Mouse (Mus musculus): Measurements from ENCODE around the gene Tcf21.

Gene Tcf21

GRCm38 (mm10) chr10:22819871-22820590, at the start of gene Tcf21:
Tcf21 (minus strand) TSS chr10:22820174.
- DNase-seq (ENCODE audit: low spot score in 2 of 2): peak in 1 of 2 experiments; percentile 70

DNA sequence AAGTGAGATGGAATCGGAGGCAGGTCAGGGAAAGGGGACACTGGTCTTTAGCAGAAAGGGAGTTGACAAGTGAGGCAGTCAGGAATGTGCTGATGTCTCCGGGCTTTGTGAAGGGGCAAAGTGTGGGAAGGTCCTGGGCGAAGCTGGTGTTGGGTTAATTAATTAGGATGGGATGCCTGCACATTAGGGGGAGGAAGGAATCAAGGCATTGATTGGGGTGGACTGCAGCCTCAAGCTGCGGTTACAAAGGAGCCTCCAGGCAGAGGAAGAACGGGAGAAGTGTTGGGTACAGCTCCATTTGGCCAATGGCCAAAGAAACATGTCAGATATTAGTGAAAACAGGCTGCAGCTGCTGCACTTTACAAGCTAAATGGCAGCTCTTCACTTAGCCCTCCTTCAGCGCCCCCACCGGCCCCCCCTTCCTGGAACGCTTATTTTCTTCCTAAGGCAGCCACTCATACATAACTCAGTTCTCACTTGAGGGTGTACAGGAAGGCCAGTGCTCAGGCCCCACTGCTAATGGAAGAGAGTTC, 48.5 kb upstream of the Tcf21 start:
- DNase-seq (ENCODE audit: low spot score in 2 of 2): no peak

GRCm38 (mm10) chr10:22867210-22867609, 47.2 kb upstream of the Tcf21 start:
- DNase-seq (ENCODE audit: low spot score in 2 of 2): no peak

DNA sequence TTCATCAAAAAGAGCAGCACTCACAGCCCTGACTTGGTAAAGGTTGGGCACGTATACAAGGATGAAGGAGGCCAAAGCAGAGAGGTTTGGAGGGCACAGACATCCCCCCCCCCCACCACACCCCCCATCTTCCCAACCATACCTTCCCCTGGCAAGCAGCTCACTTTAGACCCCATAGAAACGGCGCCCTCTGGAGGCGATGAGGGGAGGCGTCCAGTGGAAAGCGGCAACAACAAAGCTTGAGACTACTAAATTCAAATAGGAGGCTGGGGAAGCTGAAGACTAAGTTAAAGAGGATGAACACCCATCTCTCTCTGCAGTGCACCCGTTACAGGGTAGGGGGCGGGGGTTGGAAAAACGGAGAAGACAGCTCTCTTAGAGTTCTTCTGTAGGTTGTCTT, 38.1 kb upstream of the Tcf21 start:
- no peak for DNase-seq (ENCODE audit: low spot score in 2 of 2)

DNA sequence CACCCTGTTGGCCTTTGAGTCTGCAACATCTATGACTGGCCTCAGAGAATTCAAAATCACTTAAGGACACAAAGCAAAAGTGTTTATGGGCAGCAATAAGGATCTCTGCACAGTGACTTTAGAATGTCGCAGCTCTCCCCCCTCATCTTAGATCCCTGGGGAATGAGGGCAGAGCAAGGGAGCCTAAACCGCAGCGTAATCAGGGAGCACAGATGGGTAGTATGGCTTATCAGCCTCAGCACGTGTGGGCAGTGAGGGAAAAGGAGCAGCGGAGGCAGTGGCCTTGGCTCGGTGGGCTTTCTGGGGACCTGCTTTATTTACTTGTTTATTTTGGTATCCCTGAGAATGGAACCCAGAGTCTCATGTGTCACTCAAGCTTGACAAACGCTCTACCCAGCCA, 34.4 kb upstream of the Tcf21 start:
- DNase-seq (ENCODE audit: low spot score in 2 of 2): no peak

DNA sequence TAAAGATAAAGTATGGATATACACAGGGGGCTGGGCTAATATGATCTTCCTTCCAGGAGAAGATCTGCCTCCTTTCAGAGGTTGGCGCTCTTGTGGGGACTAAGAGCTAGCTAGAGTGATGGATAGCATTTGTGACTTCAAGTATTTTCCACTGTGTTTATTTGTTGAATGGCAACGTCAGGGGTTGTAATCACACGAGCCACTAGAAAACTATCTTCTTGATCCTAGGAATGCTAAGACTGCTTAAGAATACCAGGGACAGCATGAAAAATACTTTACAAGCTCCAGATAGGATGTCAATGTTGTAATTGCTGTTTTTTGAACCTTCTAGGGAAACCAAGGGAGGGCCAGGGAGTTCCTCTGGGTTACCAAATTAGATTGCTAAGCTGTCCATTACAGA, 25.4 kb upstream of the Tcf21 start:
- DNase-seq (ENCODE audit: low spot score in 2 of 2): no peak

DNA sequence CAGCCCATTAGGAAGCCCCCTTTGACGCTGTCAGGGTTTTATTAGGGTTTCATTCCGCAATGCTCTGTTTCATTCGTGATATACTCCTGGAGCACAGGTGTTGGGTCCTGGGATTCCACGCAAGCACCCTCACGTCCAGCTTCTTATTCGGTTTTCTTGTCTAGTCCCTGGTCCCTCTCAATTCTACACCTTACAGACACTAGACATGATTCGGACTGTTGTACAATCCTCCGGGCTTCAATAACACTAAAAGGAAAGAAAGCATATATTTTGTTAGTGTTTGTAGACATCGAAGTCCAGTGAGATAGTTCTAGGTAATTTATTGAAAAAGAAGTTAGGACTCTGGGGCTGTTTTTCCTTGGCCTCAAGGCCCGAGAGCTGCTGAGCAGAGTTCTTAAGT, 24.8 kb upstream of the Tcf21 start:
- DNase-seq (ENCODE audit: low spot score in 2 of 2): no peak

GRCm38 (mm10) chr10:22843440-22844361, 23.7 kb upstream of the Tcf21 start:
- DNase-seq (ENCODE audit: low spot score in 2 of 2): no peak

DNA sequence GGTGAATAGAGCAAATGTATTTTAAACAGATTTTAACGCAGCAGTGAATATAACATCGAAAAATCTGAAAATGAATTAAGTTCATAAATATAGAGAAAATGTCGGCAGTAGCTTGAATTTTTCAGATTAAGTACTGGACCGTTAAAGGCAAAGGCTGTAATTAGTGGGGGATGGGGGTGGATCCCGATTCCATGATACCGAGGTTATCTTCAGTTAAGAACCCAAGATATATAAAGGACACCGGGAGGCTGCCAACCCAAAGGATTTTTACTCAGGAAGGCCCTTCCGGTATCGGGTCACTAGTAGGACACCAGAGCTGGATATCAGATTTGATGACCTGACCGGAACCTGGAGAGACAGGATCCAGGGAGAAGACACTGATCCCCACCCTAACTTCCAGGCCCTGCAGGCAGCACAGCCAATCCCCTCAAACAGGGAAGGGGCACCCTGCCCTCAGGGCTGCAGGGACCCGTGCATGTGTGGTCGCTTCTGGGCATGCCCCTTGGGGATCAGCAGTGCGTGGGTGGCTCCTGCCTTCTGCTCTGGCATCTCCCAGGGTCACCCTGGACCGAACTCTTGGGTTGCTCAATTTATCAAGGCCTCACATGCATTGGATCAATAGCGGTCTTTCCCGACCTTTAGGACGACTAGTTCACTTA, 22.9 kb upstream of the Tcf21 start:
- no peak for DNase-seq (ENCODE audit: low spot score in 2 of 2)

DNA sequence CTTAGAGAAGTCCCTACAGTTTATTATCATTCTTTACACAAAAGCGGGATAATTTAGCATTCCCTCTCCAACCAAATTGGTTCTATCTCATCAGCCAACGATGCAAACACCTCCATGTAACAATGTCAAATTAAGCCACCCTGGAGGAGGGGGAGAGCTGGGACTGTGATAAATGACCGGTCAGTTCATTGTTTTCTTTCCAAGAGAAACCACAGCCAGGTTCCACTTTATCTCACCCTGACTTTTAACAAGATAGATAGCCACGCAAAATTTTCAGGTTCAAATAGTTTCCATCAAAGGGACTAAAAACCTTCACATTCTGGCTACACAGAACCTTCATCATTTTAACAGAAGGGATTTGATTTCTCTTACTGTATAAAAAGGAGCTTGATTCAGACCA, 22.1 kb upstream of the Tcf21 start:
- DNase-seq (ENCODE audit: low spot score in 2 of 2): no peak

DNA sequence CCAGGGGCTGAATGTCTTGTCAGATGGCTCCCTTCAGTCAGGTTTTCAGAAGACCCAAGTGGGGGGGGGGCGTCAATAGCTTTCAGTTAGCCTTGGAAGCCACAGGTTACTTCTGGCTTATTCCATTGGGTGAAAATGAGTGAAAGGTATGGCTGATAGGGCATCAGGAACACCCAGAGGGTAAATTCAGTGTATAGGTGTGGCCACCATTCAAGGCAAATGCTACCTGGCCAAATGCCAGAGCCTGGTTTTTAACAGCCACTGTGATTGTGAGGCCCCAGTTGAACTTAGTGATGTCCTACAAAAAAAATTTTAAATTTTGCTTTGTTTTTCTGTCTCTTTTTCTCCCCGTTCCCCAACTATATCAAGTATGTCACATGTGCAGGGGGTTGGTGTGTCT, 6.3 kb upstream of the Tcf21 start:
- DNase-seq (ENCODE audit: low spot score in 2 of 2): no peak

DNA sequence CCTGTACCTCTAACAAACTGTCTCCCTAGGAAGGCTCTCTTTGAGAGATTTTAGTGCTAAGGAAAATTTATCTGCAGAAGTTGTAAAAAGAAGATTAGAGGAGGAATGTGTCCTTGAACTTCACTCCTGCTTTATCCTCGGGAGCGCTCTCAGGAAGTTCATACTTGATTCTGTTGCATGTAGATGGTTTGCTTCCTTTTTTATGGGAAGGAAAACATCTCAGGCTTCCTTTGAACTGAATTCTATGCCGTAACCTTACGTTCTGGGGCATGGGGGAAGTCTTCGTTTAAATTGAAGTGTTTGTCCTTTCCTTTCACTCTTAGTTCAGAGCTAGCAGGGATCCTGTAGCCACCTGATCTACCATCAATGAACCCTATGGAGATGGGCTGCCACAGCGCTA, 2.9 kb upstream of the Tcf21 start:
- no peak for DNase-seq (ENCODE audit: low spot score in 2 of 2)

- DNase-seq (ENCODE audit: low spot score in 2 of 2): no peak
These were observed 2.5 kb upstream of the Tcf21 start for GRCm38 (mm10) chr10:22822486-22822885.

- DNase-seq (ENCODE audit: low spot score in 2 of 2): no peak
These were observed 1.7 kb upstream of the Tcf21 start for GRCm38 (mm10) chr10:22821709-22822108.

DNA sequence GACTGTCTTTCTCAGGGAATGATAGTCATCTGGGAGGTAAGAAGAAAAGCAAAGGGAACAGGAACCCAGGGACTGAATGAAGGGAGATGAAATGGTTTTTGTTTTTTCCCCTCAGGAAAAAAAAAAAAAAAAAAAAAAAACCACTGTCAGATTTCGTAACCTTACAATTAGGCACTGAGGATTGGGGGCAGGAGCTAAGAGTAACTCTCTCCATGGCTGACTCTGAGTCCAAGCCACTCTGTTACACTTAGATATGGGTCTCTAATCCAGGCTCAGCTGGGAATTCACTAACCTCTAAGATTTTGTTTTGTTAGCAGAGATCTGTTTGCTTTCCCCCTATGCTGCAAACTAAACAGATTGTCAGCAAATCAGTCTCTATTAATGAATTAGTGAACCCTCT, 1.3 kb upstream of the Tcf21 start:
- no peak for DNase-seq (ENCODE audit: low spot score in 2 of 2)

DNA sequence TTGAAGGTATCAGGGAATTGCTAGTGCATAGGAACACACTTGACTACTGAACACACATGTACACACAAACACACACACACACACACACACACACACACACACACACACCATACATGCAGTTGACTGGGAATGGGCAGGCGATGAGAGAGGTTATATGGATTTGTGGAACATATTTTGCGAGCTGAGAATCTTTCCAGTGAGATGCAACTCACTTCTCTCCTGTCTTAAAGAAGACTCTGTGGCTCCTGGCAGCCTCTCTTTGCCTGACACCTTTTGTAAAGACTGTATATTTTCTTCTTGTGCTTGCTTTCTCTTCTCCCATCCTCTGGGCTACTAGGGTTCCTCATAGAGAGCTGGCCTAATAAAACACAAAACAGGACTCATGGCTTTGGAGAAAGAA, 867 bp upstream of the Tcf21 start:
- DNase-seq (ENCODE audit: low spot score in 2 of 2): no peak

- no peak for DNase-seq (ENCODE audit: low spot score in 2 of 2)
These were observed 619 bp downstream of the Tcf21 start for GRCm38 (mm10) chr10:22819239-22819870.

- no peak for DNase-seq (ENCODE audit: low spot score in 2 of 2)
These were observed 1.3 kb downstream of the Tcf21 start for GRCm38 (mm10) chr10:22818600-22819238.

DNA sequence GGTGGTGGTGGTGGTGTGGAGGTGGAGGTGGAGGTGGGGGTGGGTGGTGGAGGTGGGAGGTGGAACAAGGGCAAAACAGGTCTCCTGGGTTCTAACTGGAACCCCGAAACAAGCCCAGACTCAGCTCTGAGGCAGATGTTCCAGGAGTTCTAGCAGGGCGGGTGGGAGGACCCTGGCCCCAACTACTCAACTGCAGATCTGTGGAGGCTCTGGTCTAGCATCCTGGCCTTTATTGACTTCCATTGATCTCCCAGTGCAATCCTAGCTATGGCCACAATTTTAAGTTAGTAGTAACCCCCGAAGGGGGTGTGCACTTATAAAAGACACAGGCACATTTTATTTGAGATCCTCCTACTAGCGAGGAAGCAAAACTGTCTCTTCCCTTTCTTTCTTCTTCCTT, 2.0 kb downstream of the Tcf21 start:
- no peak for DNase-seq (ENCODE audit: low spot score in 2 of 2)

- no peak for DNase-seq (ENCODE audit: low spot score in 2 of 2)
These were observed 2.4 kb downstream of the Tcf21 start for GRCm38 (mm10) chr10:22817561-22817960.

DNA sequence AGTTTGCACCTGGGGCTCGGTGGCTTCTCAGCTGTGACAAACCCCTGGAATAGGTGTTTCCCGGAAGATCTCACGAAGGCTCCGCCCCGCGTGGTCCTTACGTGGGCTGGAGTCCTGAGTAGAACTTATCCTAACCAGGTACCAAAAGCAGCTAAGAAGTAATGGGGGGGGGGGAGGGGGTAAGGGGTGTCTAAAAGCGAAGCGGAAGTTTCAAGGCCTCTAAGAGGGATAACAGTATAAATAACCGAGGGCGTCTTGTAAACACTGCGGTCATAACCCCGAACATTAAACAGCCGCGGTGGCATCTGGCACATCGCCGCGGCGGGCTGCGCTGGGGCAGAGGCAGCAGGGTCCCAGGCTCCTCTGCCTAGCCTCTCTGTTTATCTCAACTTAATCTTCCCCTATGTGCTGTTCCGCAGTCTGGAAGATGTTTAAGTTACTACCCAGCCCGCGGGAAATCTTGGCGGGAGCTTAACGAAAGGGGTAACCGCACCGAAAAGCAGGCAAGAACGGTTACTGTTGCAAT, 3.7 kb downstream of the Tcf21 start:
- no peak for DNase-seq (ENCODE audit: low spot score in 2 of 2)

Data from urinary bladder, adult 18-20 months (tissue).